Mouse (Mus musculus) forebrain, embryonic 13.5 days (tissue): ENCODE measurements around the gene Gm21969. TPM values are rescaled to one million over a fixed set of nuclear protein-coding genes. Genes with fewer than 3 reads are reported as not detected.

Source experiments
- ATAC-seq: fragments of 200-750 bp; cut with Nextera tagmentation; 2 replicates; pipeline ENCODE4 v1.8.0; 2017
- H3K27ac ChIP-seq: fragments of 300-500 bp; sonication (generic); 2 replicates; pipeline ENCODE4 v1.5.1; 2015; ENCODE audit warnings: inconsistent platforms, mild to moderate bottlenecking, moderate library complexity
- H3K27me3 ChIP-seq: fragments of 300-500 bp; sonication (generic); 2 replicates; pipeline ENCODE4 v1.6.1; 2015; ENCODE audit warnings: mild to moderate bottlenecking, inconsistent platforms
- H3K36me3 ChIP-seq: fragments of 300-500 bp; sonication (generic); 2 replicates; pipeline ENCODE4 v1.6.1; 2015; ENCODE audit warnings: mild to moderate bottlenecking, inconsistent platforms; ENCODE audit not compliant: poor library complexity, severe bottlenecking
- H3K4me1 ChIP-seq: fragments of 300-500 bp; sonication (generic); 2 replicates; pipeline ENCODE4 v1.6.1; 2015; ENCODE audit warnings: inconsistent platforms
- H3K4me2 ChIP-seq: fragments of 300-500 bp; sonication (generic); 2 replicates; pipeline ENCODE4 v1.6.1; 2015; ENCODE audit warnings: inconsistent platforms, mild to moderate bottlenecking, moderate library complexity
- H3K4me3 ChIP-seq: fragments of 300-500 bp; sonication (generic); 2 replicates; pipeline ENCODE4 v1.5.1; 2015; ENCODE audit warnings: mild to moderate bottlenecking, inconsistent platforms
- H3K9ac ChIP-seq: fragments of 300-500 bp; sonication (generic); 2 replicates; pipeline ENCODE4 v1.6.1; 2015; ENCODE audit warnings: mild to moderate bottlenecking, inconsistent platforms
- H3K9me3 ChIP-seq: fragments of 300-500 bp; sonication (generic); replicated peaks from 2 replicates; pipeline ENCODE4 v1.6.1; 2016; ENCODE audit warnings: inconsistent platforms
- WGBS: fragments of 180-500 bp; shearing (Covaris S2); methylation state at CpG from one replicate; pipeline ENCODE4 v1.1.7; 2015; 5-methylcytosine and 5-hydroxymethylcytosine counted together
- polyA plus RNA-seq: library from polyadenylated mRNA; unstranded; fragments of >200 nt; fragmentation: Nextera tagmentation; extraction: Ambion mirVana; gene quantifications from 2 replicates; pipeline ENCODE4 v1.2.1, GENCODE M21; 2015

Gene Gm21969
- polyA plus RNA-seq, 1 experiment from 2014 or later: not detected

GRCm38 (mm10) chr4:139589351-139590027 lies 13.5 kb upstream of the Gm21969 start:
- peaks cover 16% of the 10 kb centered on the region for H3K4me1 ChIP-seq
- H3K4me2 ChIP-seq: no peak overlapping the region
- no peak overlapping the region for H3K27ac ChIP-seq
- no peak overlapping the region for H3K4me3 ChIP-seq
- no peaks in the 10 kb centered on the region for H3K36me3 ChIP-seq
- H3K9me3 ChIP-seq: no peaks in the 10 kb centered on the region
- H3K9ac ChIP-seq: no peak overlapping the region
- ATAC-seq: no peak
- 54% methylated on average over 5 of the region's 5 CpGs for WGBS
- H3K27me3 ChIP-seq: no peaks in the 10 kb centered on the region

GRCm38 (mm10) chr4:139590446-139590845 lies 12.5 kb upstream of the Gm21969 start:
- Histone ChIP-seq H3K9ac (no peak overlapping the region), H3K4me2 (no peak overlapping the region), H3K4me3 (no peak overlapping the region), H3K27ac (peak overlapping the region; percentile 21; the same call in 1 of the 2 replicates), H3K27me3 (no peaks in the 10 kb centered on the region), H3K4me1 (peaks cover 18% of the 10 kb centered on the region), H3K36me3 (no peaks in the 10 kb centered on the region), H3K9me3 (no peaks in the 10 kb centered on the region)
- WGBS: 44% methylated on average over 4 of the region's 4 CpGs
- no peak for ATAC-seq

- no peaks in the 10 kb centered on the region for H3K36me3 ChIP-seq
- H3K4me2 ChIP-seq: no peak overlapping the region
- WGBS: 79% methylated on average over 7 of the region's 7 CpGs
- ATAC-seq: no peak
- peaks cover 39% of the 10 kb centered on the region for H3K4me1 ChIP-seq
- H3K27ac ChIP-seq: no peak overlapping the region
- H3K4me3 ChIP-seq: no peak overlapping the region
- H3K27me3 ChIP-seq: no peaks in the 10 kb centered on the region
- no peaks in the 10 kb centered on the region for H3K9me3 ChIP-seq
- no peak overlapping the region for H3K9ac ChIP-seq
These were observed 10.1 kb upstream of the Gm21969 start for GRCm38 (mm10) chr4:139592895-139593294.

- H3K4me3 ChIP-seq: no peak overlapping the region
- peaks cover 44% of the 10 kb centered on the region for H3K4me1 ChIP-seq
- H3K27me3 ChIP-seq: no peaks in the 10 kb centered on the region
- no peaks in the 10 kb centered on the region for H3K36me3 ChIP-seq
- H3K9ac ChIP-seq: no peak overlapping the region
- ATAC-seq: no peak
- H3K4me2 ChIP-seq: no peak overlapping the region
- H3K27ac ChIP-seq: no peak overlapping the region
- H3K9me3 ChIP-seq: no peaks in the 10 kb centered on the region
- 75% methylated on average over 6 of the region's 6 CpGs for WGBS
These were observed 9.6 kb upstream of the Gm21969 start for GRCm38 (mm10) chr4:139593383-139593782.

- H3K27me3 ChIP-seq: no peaks in the 10 kb centered on the region
- no peak for ATAC-seq
- peaks cover 51% of the 10 kb centered on the region for H3K4me1 ChIP-seq
- H3K9me3 ChIP-seq: no peaks in the 10 kb centered on the region
- H3K4me2 ChIP-seq: no peak overlapping the region
- H3K27ac ChIP-seq: no peak overlapping the region
- no peaks in the 10 kb centered on the region for H3K36me3 ChIP-seq
- no peak overlapping the region for H3K9ac ChIP-seq
- H3K4me3 ChIP-seq: no peak overlapping the region
- 40% methylated on average over 3 of the region's 3 CpGs for WGBS
These were observed 8.9 kb upstream of the Gm21969 start for GRCm38 (mm10) chr4:139594062-139594461.

GRCm38 (mm10) chr4:139596715-139597114 lies 6.3 kb upstream of the Gm21969 start:
- H3K4me3 ChIP-seq: no peak overlapping the region
- no peaks in the 10 kb centered on the region for H3K9me3 ChIP-seq
- no peaks in the 10 kb centered on the region for H3K27me3 ChIP-seq
- no peaks in the 10 kb centered on the region for H3K36me3 ChIP-seq
- peaks cover 42% of the 10 kb centered on the region for H3K4me1 ChIP-seq
- peak; percentile 48; the same call in 1 of the 2 replicates for ATAC-seq
- 33% methylated on average over 9 of the region's 9 CpGs for WGBS
- H3K4me2 ChIP-seq: no peak overlapping the region
- peak overlapping the region; percentile 16; the same call in 1 of the 2 replicates for H3K27ac ChIP-seq
- H3K9ac ChIP-seq: no peak overlapping the region

GRCm38 (mm10) chr4:139597286-139598284 lies 5.4 kb upstream of the Gm21969 start:
- WGBS: 62% methylated on average over 18 of the region's 20 CpGs
- peak; percentile 32; the same call in 1 of the 2 replicates for ATAC-seq
- no peaks in the 10 kb centered on the region for H3K27me3 ChIP-seq

GRCm38 (mm10) chr4:139598356-139598755 lies 4.6 kb upstream of the Gm21969 start:
- Histone ChIP-seq H3K9me3 (no peaks in the 10 kb centered on the region), H3K4me3 (no peak overlapping the region), H3K36me3 (no peaks in the 10 kb centered on the region), H3K4me2 (0 out of 2 replicates have a peak overlapping the region, but pooled peaks have one; percentile 48), H3K27ac (peak overlapping the region; percentile 69; the same call in 1 of the 2 replicates), H3K9ac (0 out of 2 replicates have a peak overlapping the region, but pooled peaks have one; percentile 35), H3K27me3 (no peaks in the 10 kb centered on the region), H3K4me1 (peaks cover 42% of the 10 kb centered on the region)
- ATAC-seq: no peak
- WGBS: 29% methylated on average over 13 of the region's 13 CpGs

More at GRCm38 (mm10) chr4:139597286-139598284, 5.4 kb upstream of the Gm21969 start:
- Histone ChIP-seq H3K27ac (peak overlapping the region; percentile 31), H3K4me2 (no peak overlapping the region), H3K9me3 (no peaks in the 10 kb centered on the region), H3K4me3 (no peak overlapping the region), H3K4me1 (peaks cover 42% of the 10 kb centered on the region), H3K36me3 (no peaks in the 10 kb centered on the region), H3K9ac (0 out of 2 replicates have a peak overlapping the region, but pooled peaks have one; percentile 8)

- Histone ChIP-seq H3K9me3 (no peaks in the 10 kb centered on the region), H3K27me3 (no peaks in the 10 kb centered on the region), H3K4me3 (no peak overlapping the region), H3K27ac (peak overlapping the region; percentile 69), H3K4me2 (peak overlapping the region; percentile 48), H3K9ac (0 out of 2 replicates have a peak overlapping the region, but pooled peaks have one; percentile 35), H3K4me1 (peaks cover 42% of the 10 kb centered on the region), H3K36me3 (no peaks in the 10 kb centered on the region)
- WGBS: 2% methylated on average over 12 of the region's 12 CpGs
- ATAC-seq: peak; percentile 34; the same call in 1 of the 2 replicates
These were observed 4.0 kb upstream of the Gm21969 start for GRCm38 (mm10) chr4:139598950-139599518.

GRCm38 (mm10) chr4:139601519-139602356 lies 1.2 kb upstream of the Gm21969 start:
- WGBS: 84% methylated on average over 7 of the region's 7 CpGs
- no peaks in the 10 kb centered on the region for H3K9me3 ChIP-seq
- no peak overlapping the region for H3K9ac ChIP-seq
- H3K36me3 ChIP-seq: 0 out of 2 replicates have a peak, but pooled peaks cover 3% of the 10 kb centered on the region
- peaks cover 28% of the 10 kb centered on the region for H3K4me1 ChIP-seq
- H3K27me3 ChIP-seq: no peaks in the 10 kb centered on the region
- H3K27ac ChIP-seq: no peak overlapping the region
- H3K4me3 ChIP-seq: no peak overlapping the region
- no peak overlapping the region for H3K4me2 ChIP-seq
- no peak for ATAC-seq

- Histone ChIP-seq H3K4me3 (no peak overlapping the region), H3K9me3 (no peaks in the 10 kb centered on the region), H3K4me1 (no peaks in the 10 kb centered on the region), H3K9ac (no peak overlapping the region), H3K4me2 (no peak overlapping the region), H3K27ac (no peak overlapping the region), H3K36me3 (0 out of 2 replicates have a peak, but pooled peaks cover 3% of the 10 kb centered on the region), H3K27me3 (no peaks in the 10 kb centered on the region)
- WGBS: 89% methylated on average over 11 of the region's 11 CpGs
- no peak for ATAC-seq
These were observed 2.2 kb downstream of the Gm21969 start for GRCm38 (mm10) chr4:139605216-139605615.
